Mouse (Mus musculus) myocyte (in vitro differentiated cells): ENCODE data around the gene Cnfn.

Source experiments
- CEBPB ChIP-seq: IDR thresholded peaks from 2 replicates; pipeline ENCODE4 v1.6.1; 2011; ENCODE audit warnings: mild to moderate bottlenecking, moderate library complexity; ENCODE audit not compliant: poor library complexity, insufficient read depth, severe bottlenecking
- E2F4 ChIP-seq: IDR thresholded peaks from one replicate; pipeline ENCODE4 v1.6.1; 2011; ENCODE audit warnings: mild to moderate bottlenecking, control low read depth, moderate library complexity; ENCODE audit not compliant: insufficient read depth
- MAX ChIP-seq: IDR thresholded peaks from one replicate; pipeline ENCODE4 v1.6.1; 2011; ENCODE audit warnings: low read depth, mild to moderate bottlenecking, control low read depth
- MYOG ChIP-seq, 3 experiments: IDR thresholded peaks; one replicate each; pipeline ENCODE4 v1.6.1; 2011; ENCODE audit warnings: control low read depth in 2 of 3, low read depth in 2 of 3, mild to moderate bottlenecking in 2 of 3; ENCODE audit not compliant: insufficient read length in 2 of 3, control insufficient read depth in 1 of 3, insufficient read depth in 1 of 3
- POLR2A ChIP-seq: IDR thresholded peaks from one replicate; pipeline ENCODE4 v1.6.1; 2011; ENCODE audit warnings: low read depth, mild to moderate bottlenecking, control low read depth, moderate library complexity; ENCODE audit not compliant: insufficient read length
- POLR2AphosphoS2 ChIP-seq: IDR thresholded peaks from one replicate; pipeline ENCODE4 v1.6.1; 2011; ENCODE audit warnings: low read depth, control low read depth; ENCODE audit not compliant: insufficient read length
- REST ChIP-seq: IDR thresholded peaks from one replicate; pipeline ENCODE4 v1.6.1; 2011; ENCODE audit warnings: mild to moderate bottlenecking, control low read depth, moderate library complexity; ENCODE audit not compliant: insufficient read depth, insufficient read length
- TCF12 ChIP-seq: IDR thresholded peaks from one replicate; pipeline ENCODE4 v1.6.1; 2011; ENCODE audit warnings: mild to moderate bottlenecking, control low read depth; ENCODE audit not compliant: poor library complexity, insufficient read depth, severe bottlenecking
- TCF3 ChIP-seq: IDR thresholded peaks from one replicate; pipeline ENCODE4 v1.6.1; 2011; ENCODE audit warnings: low read depth, control low read depth; ENCODE audit not compliant: insufficient read length

DNA sequence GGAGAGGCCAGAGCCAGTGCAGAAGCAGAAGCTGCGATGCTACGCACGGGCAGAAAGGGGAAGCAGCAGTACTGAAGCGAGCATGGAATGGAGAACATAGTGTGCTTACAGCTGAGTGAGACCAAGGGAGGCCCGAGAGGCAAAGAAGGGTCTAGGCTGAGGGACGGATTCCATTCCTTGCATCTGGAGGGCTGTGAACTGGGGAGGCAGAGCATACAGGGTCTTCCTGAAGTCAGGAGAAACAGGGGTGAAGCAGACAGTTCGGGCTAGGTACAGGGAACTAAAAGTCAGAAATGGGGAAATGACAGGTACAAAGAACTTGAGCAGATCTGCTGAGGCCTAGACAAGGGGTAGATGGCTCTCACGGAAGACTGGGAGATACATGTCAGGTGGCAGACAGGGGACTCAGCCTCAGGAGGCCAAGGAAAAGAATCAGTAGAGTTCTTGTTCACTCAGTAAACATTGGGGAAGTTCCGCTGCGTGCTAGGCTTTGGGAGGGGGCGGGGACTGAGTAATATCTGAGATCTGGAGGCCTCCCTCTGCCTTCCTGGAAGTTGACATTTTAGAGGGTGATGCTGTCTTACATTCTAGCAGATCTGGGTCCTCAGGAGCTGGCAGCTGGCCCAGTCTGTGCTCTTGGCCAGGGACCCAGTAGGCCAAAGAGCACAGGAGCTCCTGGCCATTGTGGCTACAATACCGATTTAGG lies 16.5 kb upstream of the Cnfn start:
- no peak for TF ChIP-seq TCF3
- no peak for TF ChIP-seq POLR2A
- no peak for TF ChIP-seq MAX
- no peak for TF ChIP-seq E2F4
- no peak for TF ChIP-seq MYOG (IDR thresholded peaks at IDR 0.05; ENCODE audit: control insufficient read depth in 1 of 3, insufficient read depth in 1 of 3, insufficient read length in 2 of 3, low read depth in 2 of 3)
- no peak for TF ChIP-seq POLR2AphosphoS2
- TF ChIP-seq CEBPB, result no peak
- no peak for TF ChIP-seq REST
- TF ChIP-seq TCF12, result no peak
